Mouse (Mus musculus) MEL (cell line): ENCODE measurements around the gene Eme2.

ENCODE experiments used
- CTCF ChIP-seq, 3 experiments: IDR thresholded peaks in 2 of 3; conservative IDR thresholded peaks in 1 of 3; 2 replicates each; pipeline ENCODE4 v1.5.1; 2011 to 2012; ENCODE audit warnings: low read length in 3 of 3, low read depth in 2 of 3, mild to moderate bottlenecking in 2 of 3, improper control_type of control experiment in 1 of 3, inconsistent platforms in 1 of 3, mixed read lengths in 1 of 3, moderate library complexity in 1 of 3; ENCODE audit not compliant: control insufficient read depth in 1 of 3, insufficient read depth in 1 of 3, poor library complexity in 1 of 3, severe bottlenecking in 1 of 3
- ELF1 ChIP-seq: IDR thresholded peaks from 2 replicates; pipeline ENCODE4 v1.6.1; 2014; ENCODE audit warnings: low read depth, mild to moderate bottlenecking, inconsistent platforms, low read length, improper control_type of control experiment, moderate library complexity
- MAZ ChIP-seq: IDR thresholded peaks from 2 replicates; pipeline ENCODE4 v1.6.1; 2012; ENCODE audit warnings: low read depth, mild to moderate bottlenecking, inconsistent platforms, low read length, improper control_type of control experiment
- POLR2A ChIP-seq, 2 experiments: IDR thresholded peaks; 2 replicates each; pipeline ENCODE4 v1.6.1; 2011 to 2012; ENCODE audit warnings: low read length in 2 of 2, mild to moderate bottlenecking in 2 of 2, control low read depth in 1 of 2, improper control_type of control experiment in 1 of 2, low read depth in 1 of 2, moderate library complexity in 1 of 2; ENCODE audit not compliant: control insufficient read depth in 1 of 2, insufficient read depth in 1 of 2, poor library complexity in 1 of 2

DNA sequence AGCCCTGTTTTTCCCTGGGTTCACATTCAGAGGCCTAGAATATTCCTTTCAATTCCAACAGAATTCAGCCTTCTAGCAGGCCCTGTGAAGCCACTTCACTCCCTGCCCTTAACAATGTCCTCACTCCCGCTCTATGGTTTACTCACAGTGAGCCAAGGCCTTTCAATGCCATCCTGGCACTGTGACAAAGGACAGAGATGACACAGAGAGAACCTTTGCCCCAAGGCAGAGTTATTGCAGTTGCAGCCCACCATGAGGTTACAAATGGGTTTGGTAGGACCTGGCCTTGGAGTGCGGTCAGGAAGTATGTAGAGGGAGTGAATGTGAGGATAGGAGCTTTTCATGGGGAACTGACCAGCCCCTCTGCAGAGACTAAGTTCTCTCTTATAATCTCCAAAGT lies 12.7 kb upstream of the Eme2 start:
- TF ChIP-seq ELF1 (no peak), CTCF (IDR thresholded peaks at IDR 0.05 in 2 of 3, conservative IDR thresholded peaks at IDR 0.05 in 1 of 3; ENCODE audit: control insufficient read depth in 1 of 3, insufficient read depth in 1 of 3, low read depth in 2 of 3, low read length in 3 of 3, poor library complexity in 1 of 3, severe bottlenecking in 1 of 3) (no peak), POLR2A (IDR thresholded peaks at IDR 0.05; ENCODE audit: control insufficient read depth in 1 of 2, insufficient read depth in 1 of 2, low read depth in 1 of 2, low read length in 2 of 2, poor library complexity in 1 of 2) (no peak), MAZ (no peak)
